Mouse (Mus musculus) spleen, adult 2 months (tissue): ENCODE data around the gene Gm4737. TPM values are rescaled to one million over a fixed set of nuclear protein-coding genes. Genes with fewer than 3 reads are reported as not detected.
"Not testable (repeated sequence)": the region's sequence is repeated elsewhere in the genome, so short reads cannot be mapped to it uniquely, and the experiment has no call there.

Source experiments
- DNase-seq, 2 experiments: peaks; one replicate each; pipeline versions ENCODE4 v3.0.0 to v3.0.0-alpha.2; 2012 to 2021; ENCODE audit warnings: low spot score in 2 of 2, low read depth in 1 of 2
- H3K27ac ChIP-seq: fragments of 200-500 bp; 2 replicates; pipeline ENCODE4 v1.5.1; 2012; ENCODE audit warnings: low read length, inconsistent platforms; ENCODE audit not compliant: insufficient read depth
- H3K27me3 ChIP-seq: fragments of 200-500 bp; 2 replicates; pipeline ENCODE4 v1.6.1; 2012; ENCODE audit warnings: mild to moderate bottlenecking, moderate library complexity, low read length, inconsistent platforms; ENCODE audit not compliant: control insufficient read depth, insufficient read depth
- H3K36me3 ChIP-seq: fragments of 200-500 bp; 2 replicates; pipeline ENCODE4 v1.6.1; 2012; ENCODE audit warnings: mild to moderate bottlenecking, low read length, inconsistent platforms; ENCODE audit not compliant: control insufficient read depth, insufficient read depth
- H3K4me1 ChIP-seq: fragments of 200-500 bp; 2 replicates; pipeline ENCODE4 v1.6.1; 2011; ENCODE audit warnings: inconsistent platforms; ENCODE audit not compliant: control insufficient read depth, insufficient read depth, insufficient read length
- H3K4me3 ChIP-seq: fragments of 200-500 bp; 2 replicates; pipeline ENCODE4 v1.5.1; 2011; ENCODE audit warnings: mild to moderate bottlenecking, inconsistent platforms; ENCODE audit not compliant: insufficient read depth, insufficient read length; ENCODE audit errors: extremely low read depth
- CTCF ChIP-seq: fragments of 200-500 bp; IDR thresholded peaks from 2 replicates; pipeline ENCODE4 v1.5.1; 2011; ENCODE audit warnings: mild to moderate bottlenecking, inconsistent platforms; ENCODE audit not compliant: insufficient read depth, insufficient read length, insufficient replicate concordance; ENCODE audit errors: extremely low read depth
- POLR2A ChIP-seq: fragments of 200-500 bp; IDR thresholded peaks from 2 replicates; pipeline ENCODE4 v1.6.1; 2011; ENCODE audit warnings: low read depth, low read length, inconsistent platforms
- WGBS: fragments of 180-500 bp; shearing (Covaris S2); methylation state at CpG from one replicate; pipeline ENCODE4 v1.1.7; 2018; 5-methylcytosine and 5-hydroxymethylcytosine counted together
- polyA plus RNA-seq: library from polyadenylated mRNA; depleted of rRNA; stranded (reverse); fragments of >200 nt; gene quantifications from 2 replicates; pipeline ENCODE4 v1.2.3, GENCODE M21; 2012; rRNA removed

Gm4737 gene
- 8.2 and 20.5 TPM in 2 replicates for polyA plus RNA-seq

DNA sequence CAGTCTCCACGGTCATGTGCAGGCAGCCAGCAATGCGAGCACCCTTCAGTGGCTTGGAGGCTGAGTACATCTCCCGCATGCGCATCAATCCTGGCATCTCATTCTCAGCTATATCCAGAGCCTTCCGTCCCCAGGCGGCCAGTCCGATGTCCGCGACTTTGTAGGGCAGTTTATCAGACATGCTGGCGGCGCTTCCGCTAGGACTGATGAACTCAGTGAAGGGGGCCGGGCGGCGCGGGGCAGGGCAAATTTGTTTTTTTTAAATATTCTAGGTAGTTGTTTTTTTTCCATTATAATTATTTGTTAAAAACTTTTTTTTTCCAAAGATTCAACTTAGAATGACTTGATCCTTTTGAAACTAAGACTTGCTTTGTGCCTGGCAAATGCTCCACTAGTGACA is at the start of gene Gm4737:
Gene Gm4737 (minus strand): TSS at position 246 of the 400 bp plus-strand sequence.
- WGBS: over 99% methylated on average over 9 of the region's 16 CpGs
- H3K27ac ChIP-seq, H3K27me3 ChIP-seq, H3K4me3 ChIP-seq, H3K4me1 ChIP-seq, H3K36me3 ChIP-seq, DNase-seq: not testable (repeated sequence)

DNA sequence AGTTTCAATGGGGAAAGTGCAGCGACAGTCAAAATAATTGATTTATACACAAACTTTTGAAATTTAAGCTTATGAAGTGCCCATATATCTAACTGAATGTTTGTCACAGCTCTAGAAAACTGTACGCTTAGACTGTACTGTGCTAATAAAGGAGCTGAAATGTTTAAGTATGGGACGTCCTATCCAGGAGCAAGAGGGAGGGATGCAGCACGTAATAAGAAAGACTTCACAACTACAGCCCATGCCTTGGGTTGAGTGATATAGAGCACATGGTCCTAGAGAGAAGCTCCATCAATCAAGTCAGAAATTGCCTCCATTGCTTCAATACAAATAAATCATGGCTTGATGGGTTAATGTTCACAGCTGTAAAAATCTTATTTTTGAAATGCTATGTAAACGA is 40.9 kb upstream of the Gm4737 start:
- WGBS: 91% methylated on average over 5 of the region's 5 CpGs
- no peak for DNase-seq
- Histone ChIP-seq H3K4me3 (no peak overlapping the region), H3K36me3 (no peaks in the 10 kb centered on the region), H3K4me1 (no peaks in the 10 kb centered on the region), H3K27ac (no peak overlapping the region), H3K27me3 (no peaks in the 10 kb centered on the region)
- TF ChIP-seq CTCF: no peak
- no peak for TF ChIP-seq POLR2A

DNA sequence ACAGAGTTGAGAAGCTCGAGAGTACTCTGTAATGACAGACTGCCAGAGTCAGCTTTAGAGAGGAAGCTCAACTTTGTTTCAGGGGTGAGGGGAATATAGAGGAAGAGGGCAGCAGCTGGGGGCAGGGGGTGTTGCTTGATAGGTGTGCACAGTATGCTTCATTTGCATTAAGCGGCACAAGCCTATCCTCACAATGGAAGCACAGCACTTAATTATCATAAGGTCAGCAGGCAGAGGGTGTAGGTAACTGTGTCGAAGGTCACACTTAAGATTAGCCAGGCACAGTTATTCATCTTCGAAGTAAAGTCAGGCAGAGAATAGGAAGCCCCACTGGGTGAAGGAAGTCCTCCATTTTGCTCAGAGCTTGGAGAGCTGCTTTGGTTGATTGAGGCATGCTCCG is 28.2 kb upstream of the Gm4737 start:
- 86% methylated on average over 5 of the region's 5 CpGs for WGBS

GRCm38 (mm10) chr16:46178121-46178801 is 23.4 kb upstream of the Gm4737 start:
- Histone ChIP-seq H3K27ac (no peak overlapping the region), H3K4me3 (no peak overlapping the region), H3K27me3 (no peaks in the 10 kb centered on the region), H3K4me1 (no peaks in the 10 kb centered on the region), H3K36me3 (no peaks in the 10 kb centered on the region)
- TF ChIP-seq CTCF (no peak), POLR2A (no peak)
- 64% methylated on average over 4 of the region's 4 CpGs for WGBS
- DNase-seq: no peak

More for the DNA sequence above, 28.2 kb upstream of the Gm4737 start:
- TF ChIP-seq POLR2A (no peak), CTCF (no peak)
- no peaks in the 10 kb centered on the region for H3K36me3 ChIP-seq
- no peaks in the 10 kb centered on the region for H3K27me3 ChIP-seq
- no peak overlapping the region for H3K4me3 ChIP-seq
- H3K4me1 ChIP-seq: no peaks in the 10 kb centered on the region
- no peak overlapping the region for H3K27ac ChIP-seq
- no peak for DNase-seq

- H3K27ac ChIP-seq: no peak overlapping the region
- H3K4me1 ChIP-seq: no peaks in the 10 kb centered on the region
- no peak for TF ChIP-seq CTCF
- no peak for TF ChIP-seq POLR2A
- no peak overlapping the region for H3K4me3 ChIP-seq
- no peaks in the 10 kb centered on the region for H3K27me3 ChIP-seq
- no peak for DNase-seq
- no peaks in the 10 kb centered on the region for H3K36me3 ChIP-seq
These were observed 18.2 kb upstream of the Gm4737 start for GRCm38 (mm10) chr16:46173039-46173438.

- Histone ChIP-seq H3K27me3 (no peaks in the 10 kb centered on the region), H3K4me1 (no peaks in the 10 kb centered on the region), H3K4me3 (no peak overlapping the region), H3K36me3 (no peaks in the 10 kb centered on the region), H3K27ac (no peak overlapping the region)
- WGBS: 80% methylated on average over 3 of the region's 3 CpGs
- TF ChIP-seq CTCF: no peak
- no peak for TF ChIP-seq POLR2A
- DNase-seq: no peak
These were observed 12.1 kb upstream of the Gm4737 start for GRCm38 (mm10) chr16:46166971-46167370.

DNA sequence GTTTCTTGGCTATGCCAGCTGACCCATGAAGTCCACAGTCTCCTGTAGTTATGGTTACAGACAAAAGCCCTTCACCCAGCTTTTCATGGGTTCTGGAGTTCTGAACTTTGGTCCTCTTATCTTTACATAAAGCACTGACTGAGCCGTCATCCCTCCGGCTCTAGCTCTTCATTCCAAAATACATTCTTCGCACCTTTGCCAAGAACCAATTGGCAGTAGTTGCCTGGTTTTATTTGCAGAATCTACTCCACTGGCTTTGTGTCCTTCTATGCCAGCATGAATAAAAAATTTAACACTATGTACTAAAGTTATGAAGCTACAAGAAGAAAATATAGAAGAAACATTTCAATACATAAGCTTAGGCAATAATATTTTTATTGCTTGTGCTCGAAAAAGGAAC is 10.4 kb upstream of the Gm4737 start:
- Histone ChIP-seq H3K27me3 (no peaks in the 10 kb centered on the region), H3K4me3 (no peak overlapping the region), H3K36me3 (no peaks in the 10 kb centered on the region), H3K27ac (no peak overlapping the region), H3K4me1 (no peaks in the 10 kb centered on the region)
- TF ChIP-seq POLR2A (no peak), CTCF (no peak)
- DNase-seq: no peak
- WGBS: 83% methylated on average over 4 of the region's 4 CpGs
